Mouse (Mus musculus) MEL (cell line): ENCODE measurements around the gene Sgcd. TPM values are rescaled to one million over a fixed set of nuclear protein-coding genes. Genes with fewer than 3 reads are reported as not detected.

Experiments
- DNase-seq: peaks from one replicate; pipeline ENCODE4 v3.0.0; 2011; ENCODE audit warnings: low read depth, low spot score
- H3K27ac ChIP-seq: 2 replicates; pipeline ENCODE4 v1.5.1; 2012; ENCODE audit warnings: low read depth, mild to moderate bottlenecking, control low read depth, low read length, moderate library complexity; ENCODE audit not compliant: control insufficient read depth
- H3K27me3 ChIP-seq, 2 experiments: fragments of 150-350 bp in 1 of 2; sonication (generic) in 1 of 2; 2 replicates each; pipeline ENCODE4 v1.6.1; 2012; ENCODE audit warnings: low read length in 2 of 2, mild to moderate bottlenecking in 2 of 2, improper control_type of control experiment in 1 of 2, moderate library complexity in 1 of 2; ENCODE audit not compliant: insufficient read depth in 2 of 2, control insufficient read depth in 1 of 2
- H3K36me3 ChIP-seq, 2 experiments: 2 replicates each; pipeline ENCODE4 v1.6.1; 2012 to 2014; ENCODE audit warnings: low read length in 2 of 2, improper control_type of control experiment in 1 of 2, inconsistent platforms in 1 of 2, mild to moderate bottlenecking in 1 of 2; ENCODE audit not compliant: insufficient read depth in 2 of 2, control insufficient read depth in 1 of 2
- H3K4me1 ChIP-seq, 2 experiments: fragments of 150-350 bp in 1 of 2; sonication (generic) in 1 of 2; 2 replicates each; pipeline ENCODE4 v1.6.1; 2012; ENCODE audit warnings: low read length in 2 of 2, improper control_type of control experiment in 1 of 2, mild to moderate bottlenecking in 1 of 2; ENCODE audit not compliant: insufficient read depth in 2 of 2, control insufficient read depth in 1 of 2
- H3K4me3 ChIP-seq, 2 experiments: fragments of 150-350 bp in 1 of 2; sonication (generic) in 1 of 2; 2 replicates each; pipeline ENCODE4 v1.5.1; 2012; ENCODE audit warnings: low read depth in 2 of 2, low read length in 2 of 2, mild to moderate bottlenecking in 2 of 2, moderate library complexity in 2 of 2, control low read depth in 1 of 2, improper control_type of control experiment in 1 of 2; ENCODE audit not compliant: control insufficient read depth in 1 of 2, insufficient read depth in 1 of 2
- H3K79me2 ChIP-seq: 2 replicates; pipeline ENCODE4 v1.6.1; 2012; ENCODE audit warnings: mild to moderate bottlenecking, low read length, moderate library complexity; ENCODE audit not compliant: control insufficient read depth, poor library complexity, insufficient read depth
- H3K9ac ChIP-seq: 2 replicates; pipeline ENCODE4 v1.6.1; 2012; ENCODE audit warnings: low read depth, mild to moderate bottlenecking, control low read depth, low read length, moderate library complexity; ENCODE audit not compliant: control insufficient read depth, poor library complexity, severe bottlenecking
- H3K9me3 ChIP-seq: fragments of 150-350 bp; sonication (generic); replicated peaks from 2 replicates; pipeline ENCODE4 v1.6.1; 2012; ENCODE audit warnings: mild to moderate bottlenecking, low read length, improper control_type of control experiment, moderate library complexity; ENCODE audit not compliant: insufficient read depth
- BHLHE40 ChIP-seq: IDR thresholded peaks from 2 replicates; pipeline ENCODE4 v1.6.1; 2012; ENCODE audit warnings: low read depth, mild to moderate bottlenecking, inconsistent platforms, low read length, improper control_type of control experiment, borderline replicate concordance
- CHD1 ChIP-seq: IDR thresholded peaks from 2 replicates; pipeline ENCODE4 v1.6.1; 2012; ENCODE audit warnings: low read depth, mild to moderate bottlenecking, inconsistent platforms, low read length, improper control_type of control experiment
- CHD2 ChIP-seq: IDR thresholded peaks from 2 replicates; pipeline ENCODE4 v1.6.1; 2011; ENCODE audit warnings: low read length, improper control_type of control experiment
- E2F4 ChIP-seq: IDR thresholded peaks from 2 replicates; pipeline ENCODE4 v1.6.1; 2011; ENCODE audit warnings: low read depth, low read length, improper control_type of control experiment, borderline replicate concordance
- ELF1 ChIP-seq: IDR thresholded peaks from 2 replicates; pipeline ENCODE4 v1.6.1; 2014; ENCODE audit warnings: low read depth, mild to moderate bottlenecking, inconsistent platforms, low read length, improper control_type of control experiment, moderate library complexity
- EP300 ChIP-seq, 2 experiments: IDR thresholded peaks; 2 replicates each; pipeline ENCODE4 v1.6.1; 2011; ENCODE audit warnings: improper control_type of control experiment in 2 of 2, low read length in 2 of 2, low read depth in 1 of 2, mild to moderate bottlenecking in 1 of 2
- ETS1 ChIP-seq: IDR thresholded peaks from 2 replicates; pipeline ENCODE4 v1.6.1; 2012; ENCODE audit warnings: low read depth, mild to moderate bottlenecking, inconsistent platforms, low read length, improper control_type of control experiment, moderate library complexity
- GATA1 ChIP-seq: IDR thresholded peaks from 2 replicates; pipeline ENCODE4 v1.6.1; 2011; ENCODE audit warnings: low read depth, low read length, improper control_type of control experiment
- HCFC1 ChIP-seq: IDR thresholded peaks from 2 replicates; pipeline ENCODE4 v1.6.1; 2012; ENCODE audit warnings: low read depth, mild to moderate bottlenecking, inconsistent platforms, low read length, improper control_type of control experiment, moderate library complexity
- MAFK ChIP-seq: IDR thresholded peaks from 2 replicates; pipeline ENCODE4 v1.6.1; 2011; ENCODE audit warnings: low read depth, mild to moderate bottlenecking, low read length, improper control_type of control experiment, borderline replicate concordance
- MEF2A ChIP-seq: IDR thresholded peaks from 2 replicates; pipeline ENCODE4 v1.6.1; 2014; ENCODE audit warnings: low read depth, mild to moderate bottlenecking, inconsistent platforms, low read length, improper control_type of control experiment; ENCODE audit not compliant: poor library complexity, insufficient replicate concordance, severe bottlenecking; ENCODE audit errors: extremely low read depth
- MXI1 ChIP-seq: IDR thresholded peaks from 2 replicates; pipeline ENCODE4 v1.6.1; 2011; ENCODE audit warnings: mild to moderate bottlenecking, low read depth, low read length, improper control_type of control experiment
- MYB ChIP-seq: IDR thresholded peaks from 2 replicates; pipeline ENCODE4 v1.6.1; 2011; ENCODE audit warnings: mild to moderate bottlenecking, low read depth, low read length, improper control_type of control experiment
- MYC ChIP-seq: IDR thresholded peaks from 2 replicates; pipeline ENCODE4 v1.6.1; 2011; ENCODE audit warnings: low read depth, mild to moderate bottlenecking, low read length, improper control_type of control experiment, moderate library complexity
- NELFE ChIP-seq: IDR thresholded peaks from 2 replicates; pipeline ENCODE4 v1.6.1; 2011; ENCODE audit warnings: low read depth, low read length, improper control_type of control experiment
- NRF1 ChIP-seq: IDR thresholded peaks from 2 replicates; pipeline ENCODE4 v1.6.1; 2014; ENCODE audit warnings: low read depth, mild to moderate bottlenecking, inconsistent platforms, low read length, improper control_type of control experiment, moderate library complexity; ENCODE audit not compliant: poor library complexity, insufficient read depth, severe bottlenecking
- POLR2A ChIP-seq, 2 experiments: IDR thresholded peaks; 2 replicates each; pipeline ENCODE4 v1.6.1; 2011 to 2012; ENCODE audit warnings: low read length in 2 of 2, mild to moderate bottlenecking in 2 of 2, control low read depth in 1 of 2, improper control_type of control experiment in 1 of 2, low read depth in 1 of 2, moderate library complexity in 1 of 2; ENCODE audit not compliant: control insufficient read depth in 1 of 2, insufficient read depth in 1 of 2, poor library complexity in 1 of 2
- POLR2AphosphoS2 ChIP-seq: IDR thresholded peaks from 2 replicates; pipeline ENCODE4 v1.6.1; 2011; ENCODE audit warnings: low read length, improper control_type of control experiment
- RAD21 ChIP-seq: IDR thresholded peaks from 2 replicates; pipeline ENCODE4 v1.6.1; 2011; ENCODE audit warnings: mild to moderate bottlenecking, low read depth, low read length, improper control_type of control experiment
- RCOR1 ChIP-seq: IDR thresholded peaks from 2 replicates; pipeline ENCODE4 v1.6.1; 2012; ENCODE audit warnings: low read depth, mild to moderate bottlenecking, inconsistent platforms, low read length, improper control_type of control experiment
- SMC3 ChIP-seq: IDR thresholded peaks from 2 replicates; pipeline ENCODE4 v1.6.1; 2011; ENCODE audit warnings: low read depth, low read length, improper control_type of control experiment
- TBP ChIP-seq: IDR thresholded peaks from 2 replicates; pipeline ENCODE4 v1.8.0; 2011; ENCODE audit warnings: low read depth, low read length, improper control_type of control experiment
- TCF12 ChIP-seq: IDR thresholded peaks from 2 replicates; pipeline ENCODE4 v1.6.1; 2014; ENCODE audit warnings: low read depth, mild to moderate bottlenecking, inconsistent platforms, low read length, improper control_type of control experiment, moderate library complexity
- USF1 ChIP-seq: IDR thresholded peaks from 2 replicates; pipeline ENCODE4 v1.6.1; 2014; ENCODE audit warnings: low read depth, mild to moderate bottlenecking, inconsistent platforms, low read length, improper control_type of control experiment, moderate library complexity
- USF2 ChIP-seq, 2 experiments: IDR thresholded peaks; 2 replicates each; pipeline ENCODE4 v1.6.1; 2011 to 2012; ENCODE audit warnings: improper control_type of control experiment in 2 of 2, low read length in 2 of 2, borderline replicate concordance in 1 of 2, inconsistent platforms in 1 of 2, low read depth in 1 of 2, mild to moderate bottlenecking in 1 of 2; ENCODE audit not compliant: insufficient read depth in 1 of 2
- ZC3H11A ChIP-seq: IDR thresholded peaks from 2 replicates; pipeline ENCODE4 v1.6.1; 2012; ENCODE audit warnings: low read depth, mild to moderate bottlenecking, inconsistent platforms, low read length, improper control_type of control experiment
- ZKSCAN1 ChIP-seq: IDR thresholded peaks from 2 replicates; pipeline ENCODE4 v1.6.1; 2012; ENCODE audit warnings: low read depth, mild to moderate bottlenecking, inconsistent platforms, low read length, improper control_type of control experiment, moderate library complexity
- ZMIZ1 ChIP-seq: IDR thresholded peaks from 2 replicates; pipeline ENCODE4 v1.6.1; 2012; ENCODE audit warnings: low read depth, mild to moderate bottlenecking, inconsistent platforms, low read length, improper control_type of control experiment, moderate library complexity
- polyA plus RNA-seq, 2 experiments: library from polyadenylated mRNA; stranded (reverse) in 1 of 2; unstranded in 1 of 2; fragments of >175 nt in 1 of 2; fragments of >200 nt in 1 of 2; gene quantifications; 2 replicates each; pipeline versions ENCODE4 v1.2.1 to v1.2.4; 2012; ENCODE audit warnings: low replicate concordance in 2 of 2, low read depth in 1 of 2; ENCODE audit not compliant: insufficient read length in 2 of 2, insufficient read depth in 1 of 2, missing spikeins in 1 of 2
- total RNA-seq: library from RNA; depleted of rRNA; stranded (reverse); fragments of 300-350 nt; gene quantifications from 2 replicates; pipeline ENCODE4 v1.2.3, GENCODE M21; 2012

Sgcd gene
- total and polyA plus RNA-seq, 3 experiments = not detected

DNA sequence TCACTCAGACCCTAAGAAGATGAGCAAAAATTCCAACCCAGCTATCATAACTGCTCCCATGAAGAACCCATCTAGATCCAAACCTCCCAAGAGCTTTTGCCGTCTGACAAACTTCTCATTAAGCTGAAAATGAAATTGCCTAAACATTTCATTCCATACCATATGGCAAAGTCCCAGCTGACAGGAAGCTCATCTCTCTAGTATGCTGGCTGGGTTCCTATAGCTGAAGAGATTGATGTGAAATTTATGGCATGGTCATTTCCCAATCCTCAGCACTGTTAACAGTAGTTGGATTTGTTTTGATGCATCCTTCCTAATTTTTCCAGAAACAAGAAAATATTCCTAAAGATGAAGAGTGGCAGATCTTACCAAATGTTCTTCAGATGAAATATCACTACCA is 867.9 kb downstream of the Sgcd start:
- Histone ChIP-seq H3K9ac (no peak overlapping the region), H3K4me3 (no peak overlapping the region), H3K27ac (no peak overlapping the region), H3K27me3 (no peaks in the 10 kb centered on the region), H3K36me3 (no peaks in the 10 kb centered on the region), H3K4me1 (no peaks in the 10 kb centered on the region), H3K79me2 (no peaks in the 10 kb centered on the region), H3K9me3 (no peaks in the 10 kb centered on the region)
- TF ChIP-seq MYC = no peak
- no peak for TF ChIP-seq HCFC1
- TF ChIP-seq MAFK = no peak
- no peak for TF ChIP-seq USF2 (IDR thresholded peaks at IDR 0.05; ENCODE audit: borderline replicate concordance in 1 of 2, insufficient read depth in 1 of 2, low read depth in 1 of 2, low read length in 2 of 2)
- no peak for TF ChIP-seq ETS1
- no peak for TF ChIP-seq TBP
- TF ChIP-seq EP300 (IDR thresholded peaks at IDR 0.05; ENCODE audit: low read depth in 1 of 2, low read length in 2 of 2) = no peak
- TF ChIP-seq TCF12 = no peak
- TF ChIP-seq POLR2A (IDR thresholded peaks at IDR 0.05; ENCODE audit: control insufficient read depth in 1 of 2, insufficient read depth in 1 of 2, low read depth in 1 of 2, low read length in 2 of 2, poor library complexity in 1 of 2) = no peak
- TF ChIP-seq POLR2AphosphoS2 = no peak
- no peak for TF ChIP-seq ELF1
- TF ChIP-seq RAD21 = no peak
- no peak for TF ChIP-seq GATA1
- TF ChIP-seq ZMIZ1 = no peak
- TF ChIP-seq RCOR1 = no peak
- TF ChIP-seq CHD1 = no peak
- no peak for TF ChIP-seq ZKSCAN1
- TF ChIP-seq E2F4 = no peak
- no peak for TF ChIP-seq ZC3H11A
- DNase-seq = no peak

DNA sequence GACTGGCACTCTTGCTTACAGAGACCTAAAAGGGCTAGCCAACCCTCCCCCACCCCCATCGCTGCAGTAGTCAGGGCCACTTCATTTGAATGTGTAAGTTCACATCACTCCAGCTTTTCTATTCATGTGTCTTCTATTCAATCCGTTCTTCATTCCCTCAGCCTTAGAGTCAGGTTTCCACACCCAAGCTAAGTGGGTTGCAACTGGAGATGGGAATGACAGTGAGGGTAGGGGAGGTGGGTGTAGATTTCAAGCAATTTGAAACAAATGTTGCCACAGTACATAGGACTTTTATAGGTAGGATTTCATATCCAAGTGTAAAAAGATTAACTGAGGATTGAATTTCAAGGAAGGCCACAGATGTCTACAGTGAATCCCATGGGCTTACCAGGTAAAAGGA is 870.9 kb downstream of the Sgcd start:
- Histone ChIP-seq H3K4me3 (no peak overlapping the region), H3K9me3 (no peaks in the 10 kb centered on the region), H3K9ac (no peak overlapping the region), H3K27ac (no peak overlapping the region), H3K27me3 (no peaks in the 10 kb centered on the region), H3K79me2 (no peaks in the 10 kb centered on the region), H3K4me1 (no peaks in the 10 kb centered on the region), H3K36me3 (no peaks in the 10 kb centered on the region)
- DNase-seq = no peak
- TF ChIP-seq POLR2AphosphoS2 = no peak
- no peak for TF ChIP-seq E2F4
- TF ChIP-seq TBP = no peak
- TF ChIP-seq ETS1 = no peak
- TF ChIP-seq MYB = no peak
- TF ChIP-seq USF2 (IDR thresholded peaks at IDR 0.05; ENCODE audit: borderline replicate concordance in 1 of 2, insufficient read depth in 1 of 2, low read depth in 1 of 2, low read length in 2 of 2) = no peak
- no peak for TF ChIP-seq MXI1
- TF ChIP-seq MYC = no peak
- TF ChIP-seq EP300 (IDR thresholded peaks at IDR 0.05; ENCODE audit: low read depth in 1 of 2, low read length in 2 of 2) = no peak
- no peak for TF ChIP-seq CHD2
- no peak for TF ChIP-seq MEF2A
- no peak for TF ChIP-seq GATA1
- TF ChIP-seq NRF1 = no peak
- no peak for TF ChIP-seq SMC3
- TF ChIP-seq BHLHE40 = no peak
- TF ChIP-seq CHD1 = no peak
- no peak for TF ChIP-seq USF1
- no peak for TF ChIP-seq NELFE
